Mouse (Mus musculus): ENCODE measurements around the gene Rad51c.

Gene Rad51c

DNA sequence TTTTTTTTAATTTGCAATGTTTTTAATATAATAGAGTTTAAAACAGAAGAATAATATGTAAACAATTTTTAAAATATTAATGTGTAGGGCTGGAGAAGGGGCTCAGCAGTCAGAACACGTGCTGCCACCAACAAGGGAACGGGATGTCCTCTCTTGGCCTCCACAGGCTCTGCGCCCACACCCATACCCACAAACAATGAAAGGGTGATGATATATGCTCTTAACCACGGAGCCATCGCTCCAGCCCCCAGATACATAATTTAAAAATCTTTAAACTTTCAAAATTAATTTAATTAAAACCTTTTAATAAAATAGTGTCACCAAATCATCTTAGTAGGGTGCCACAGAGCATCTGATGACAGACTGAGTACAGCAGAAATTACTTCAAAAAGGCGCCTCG lies 37.7 kb downstream of the Rad51c start:
- no peak for DNase-seq (ENCODE audit: low spot score in 2 of 2)

DNA sequence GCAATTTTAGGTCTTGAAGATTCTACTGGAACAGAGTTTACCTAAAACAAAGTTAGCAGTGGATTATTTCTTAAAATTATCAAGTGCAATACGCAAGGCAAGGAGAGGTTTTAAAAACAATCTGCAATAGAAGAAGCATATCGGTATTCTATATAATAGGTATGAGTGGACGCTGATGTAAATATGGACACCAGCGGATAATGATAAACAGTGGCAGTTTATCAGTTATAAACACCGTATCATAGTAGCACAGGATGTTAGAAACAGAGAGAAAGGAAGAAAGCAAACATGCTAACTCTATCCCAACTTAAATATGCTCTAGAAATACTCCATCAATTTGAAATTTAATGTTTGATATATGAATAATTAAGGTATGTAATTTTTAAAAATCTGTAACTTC lies 39.6 kb downstream of the Rad51c start:
- no peak for DNase-seq (ENCODE audit: low spot score in 2 of 2)

DNA sequence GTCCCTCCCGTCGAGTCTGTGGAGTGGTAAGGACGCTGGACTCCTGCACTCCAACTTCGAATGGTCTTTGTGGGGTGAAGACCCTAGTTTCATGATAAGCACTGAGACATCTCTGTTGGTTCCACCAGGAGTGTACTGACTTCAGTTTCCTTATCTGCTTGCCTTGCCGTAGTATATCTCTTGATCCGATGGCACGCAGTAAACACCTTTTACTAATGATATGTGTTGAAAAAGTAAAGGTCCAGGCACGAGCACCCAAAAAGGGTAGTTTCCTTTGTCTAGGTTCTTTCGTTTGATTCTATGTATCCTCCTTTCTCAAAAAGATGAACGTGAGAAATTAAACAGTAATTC lies 45.5 kb downstream of the Rad51c start:
- DNase-seq (ENCODE audit: low spot score in 2 of 2): no peak

DNA sequence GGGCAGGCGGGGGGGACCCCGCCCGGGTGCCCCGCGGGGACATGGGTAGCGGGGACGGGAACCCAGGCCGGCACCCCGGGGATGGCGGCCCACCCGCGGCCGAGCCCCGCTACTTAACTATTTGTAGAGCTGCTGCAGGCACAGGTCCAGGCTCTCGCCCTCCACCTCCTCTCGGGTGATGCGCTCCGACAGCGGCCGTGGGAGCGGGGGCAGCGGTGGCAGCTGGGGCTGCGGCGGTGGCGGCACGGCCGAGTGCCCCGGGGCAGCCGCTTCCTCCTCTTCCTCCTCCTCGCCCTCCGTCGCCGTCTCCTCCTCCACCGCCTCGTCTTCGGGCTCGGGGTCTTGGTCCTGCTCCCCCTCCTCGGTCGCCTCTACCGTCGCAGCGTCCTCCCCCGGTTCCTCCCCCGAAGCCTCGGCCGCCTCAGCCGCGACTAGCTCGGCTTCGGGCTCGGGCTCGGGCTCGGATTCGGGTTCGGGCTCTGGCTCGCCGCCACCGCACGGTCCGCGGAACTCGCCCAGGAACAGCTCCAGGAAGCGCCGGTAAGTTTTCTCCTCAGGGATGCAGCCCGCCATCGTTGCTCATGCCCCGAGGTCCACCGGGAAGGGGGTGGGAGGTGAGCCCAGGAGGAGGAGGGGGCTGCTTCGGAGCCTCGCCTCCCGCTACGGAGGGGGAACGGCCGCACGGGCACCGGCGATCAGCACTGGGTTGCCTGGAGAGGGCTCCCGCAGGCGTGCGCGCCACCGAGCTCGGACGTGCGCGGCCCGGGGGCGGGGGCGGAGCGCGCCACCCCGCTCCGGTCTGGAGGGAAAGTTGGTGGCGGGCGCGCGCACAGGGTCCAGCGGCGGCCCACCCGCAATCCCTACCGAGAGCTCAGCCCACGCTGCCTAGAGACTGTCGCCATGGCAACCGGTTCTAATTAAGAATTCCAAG lies 46.2 kb downstream of the Rad51c start, which contains the start of gene Ppm1e:
Gene Ppm1e (minus strand): TSS at position 693 of the 931 bp plus-strand sequence.
- DNase-seq (ENCODE audit: low spot score in 2 of 2): peak; percentile 72 to 82

DNA sequence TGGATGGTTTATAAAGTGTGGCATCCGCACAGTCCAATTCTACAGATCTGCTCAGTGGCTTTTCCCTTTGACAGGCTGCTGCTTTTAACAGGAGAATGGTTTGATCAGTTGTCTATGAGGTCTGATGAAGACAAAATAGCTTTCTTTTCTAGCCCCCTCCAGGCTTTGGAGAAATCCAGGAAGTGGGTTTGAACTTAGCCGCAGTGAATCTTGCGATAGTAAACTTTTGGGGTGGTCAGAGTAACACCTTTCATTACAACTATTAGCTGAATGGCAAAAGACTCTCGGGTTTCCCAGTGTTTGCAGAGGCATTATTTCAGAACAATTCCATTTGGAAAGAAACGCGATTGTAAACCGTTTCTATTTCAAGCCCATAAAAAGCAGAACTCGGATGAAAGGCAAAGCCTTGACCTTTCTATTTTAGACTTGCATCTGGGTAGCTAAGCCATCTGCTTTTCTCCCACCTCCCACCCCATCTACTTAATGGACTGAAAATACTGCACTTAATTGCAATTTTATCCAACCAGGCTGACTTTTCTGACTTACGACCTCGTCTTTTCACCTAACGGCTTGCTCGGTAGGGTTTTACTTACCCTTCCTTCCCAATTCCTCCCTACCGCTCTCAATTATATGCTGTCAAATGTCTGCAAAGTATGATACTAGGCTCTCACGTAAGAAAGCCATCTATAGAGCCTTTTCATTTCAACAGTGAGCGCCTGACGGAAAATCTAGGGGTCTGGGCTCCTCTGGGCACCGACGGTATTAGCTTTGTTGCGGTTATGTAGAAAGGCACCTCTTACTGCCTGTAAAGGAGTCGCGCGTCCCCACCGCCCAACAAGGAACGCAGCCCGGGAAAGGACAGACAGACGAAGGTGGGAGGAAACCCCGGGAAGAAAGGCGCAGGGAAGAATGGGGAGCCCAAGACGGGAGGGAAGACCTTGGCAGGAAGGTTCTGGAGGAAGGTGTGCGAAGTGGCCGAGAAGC lies 47.1 kb downstream of the Rad51c start:
- DNase-seq (ENCODE audit: low spot score in 2 of 2): peak in 1 of 2 experiments; percentile 36

DNA sequence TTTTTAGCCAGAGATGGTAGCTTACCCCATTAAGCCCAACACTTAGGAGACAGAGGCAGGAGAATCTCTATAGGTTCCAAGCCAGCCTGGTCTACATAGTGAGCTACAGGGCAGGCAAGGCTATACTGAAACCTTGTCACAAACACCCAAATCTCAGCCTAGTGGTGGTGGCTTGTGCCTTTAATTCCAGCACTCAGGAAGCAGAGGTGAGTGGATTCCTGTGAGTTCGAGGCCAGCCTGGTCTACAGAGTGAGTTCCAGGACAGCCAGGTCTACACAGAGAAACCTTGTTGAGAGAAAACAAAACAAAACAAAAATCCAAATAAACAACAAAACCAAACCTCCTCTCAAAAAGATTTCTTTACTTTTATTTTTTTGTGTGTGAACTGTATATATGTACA lies 49.9 kb downstream of the Rad51c start:
- DNase-seq (ENCODE audit: low spot score in 2 of 2): no peak

DNA sequence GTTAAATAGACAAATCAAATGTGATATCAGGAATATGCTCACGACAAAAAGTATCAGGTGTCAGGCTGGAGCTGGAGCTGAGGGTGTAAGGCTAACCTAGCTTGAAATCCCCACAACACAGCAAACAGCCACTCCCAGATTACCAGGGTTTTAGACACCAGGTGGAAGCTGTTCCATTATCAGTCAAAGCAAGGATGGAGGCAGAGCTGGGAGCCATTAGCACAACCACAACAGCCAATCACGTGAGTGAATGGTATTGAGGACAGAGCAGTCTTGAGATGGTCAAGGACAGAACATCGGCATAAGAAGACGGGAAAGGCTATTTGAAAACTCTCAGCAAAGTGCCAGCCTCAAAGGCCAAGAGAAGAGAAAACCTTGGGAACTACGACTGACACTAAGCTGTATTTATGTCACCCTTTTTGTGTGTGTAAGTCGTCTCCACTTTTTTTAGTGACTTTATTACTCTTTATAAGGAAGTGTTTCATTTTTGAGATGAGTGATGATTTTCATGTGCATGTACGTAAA lies 51.0 kb downstream of the Rad51c start:
- no peak for DNase-seq (ENCODE audit: low spot score in 2 of 2)
